Mouse (Mus musculus) neural tube, embryonic 11.5 days (tissue): Measurements from ENCODE around the gene Pcdh18. TPM values are rescaled to one million over a fixed set of nuclear protein-coding genes. Genes with fewer than 3 reads are reported as not detected.

Source experiments
- ATAC-seq: fragments of 200-750 bp; cut with Nextera tagmentation; 2 replicates; pipeline ENCODE4 v1.8.0; 2017; ENCODE audit warnings: moderate number of reproducible peaks, mild to moderate bottlenecking, moderate TSS enrichment, moderate library complexity; ENCODE audit not compliant: insufficient read depth, low FRiP score, low TSS enrichment
- DNase-seq: peaks from one replicate; pipeline ENCODE4 v3.0.0-alpha.2; 2015; ENCODE audit warnings: low spot score
- H3K27ac ChIP-seq: fragments of 300-500 bp; sonication (generic); 2 replicates; pipeline ENCODE4 v1.5.1; 2014; ENCODE audit warnings: low read depth, mild to moderate bottlenecking, low read length
- H3K27me3 ChIP-seq: fragments of 300-500 bp; sonication (generic); 2 replicates; pipeline ENCODE4 v1.6.1; 2014; ENCODE audit warnings: mild to moderate bottlenecking, low read length, mixed read lengths; ENCODE audit not compliant: control insufficient read depth, insufficient read depth
- H3K36me3 ChIP-seq: fragments of 300-500 bp; sonication (generic); 2 replicates; pipeline ENCODE4 v1.6.1; 2014; ENCODE audit warnings: mild to moderate bottlenecking, low read length, moderate library complexity, mixed read lengths; ENCODE audit not compliant: control insufficient read depth, insufficient read depth
- H3K4me1 ChIP-seq: fragments of 300-500 bp; sonication (generic); 2 replicates; pipeline ENCODE4 v1.6.1; 2014; ENCODE audit warnings: low read length, mixed read lengths; ENCODE audit not compliant: control insufficient read depth, insufficient read depth
- H3K4me2 ChIP-seq: fragments of 300-500 bp; sonication (generic); 2 replicates; pipeline ENCODE4 v1.6.1; 2014; ENCODE audit warnings: low read depth, mild to moderate bottlenecking, moderate library complexity
- H3K4me3 ChIP-seq: fragments of 300-500 bp; sonication (generic); 2 replicates; pipeline ENCODE4 v1.5.1; 2014; ENCODE audit warnings: low read depth, low read length
- H3K9ac ChIP-seq: fragments of 300-500 bp; sonication (generic); 2 replicates; pipeline ENCODE4 v1.6.1; 2014; ENCODE audit warnings: mild to moderate bottlenecking, low read length
- H3K9me3 ChIP-seq: fragments of 300-500 bp; sonication (generic); 2 replicates; pipeline ENCODE4 v1.6.1; 2016; ENCODE audit warnings: low read length; ENCODE audit not compliant: control insufficient read depth
- WGBS: fragments of 180-500 bp; shearing (Covaris S2); extraction: QIAGEN DNeasy Blood & Tissue Kit; methylation state at CpG from one replicate; pipeline ENCODE4 v1.1.7; 2014; 5-methylcytosine and 5-hydroxymethylcytosine counted together
- polyA plus RNA-seq: library from polyadenylated mRNA; unstranded; fragments of >200 nt; fragmentation: Nextera tagmentation; extraction: Ambion mirVana; gene quantifications from 2 replicates; pipeline ENCODE4 v1.2.1, GENCODE M21; 2014

Gene Pcdh18
- polyA plus RNA-seq, 1 experiment from 2014 or later, result 73.4 TPM

GRCm38 (mm10) chr3:49755986-49756845 lies 909 bp downstream of the Pcdh18 start:
- Histone ChIP-seq H3K4me2 (peak overlapping the region; percentile 44), H3K27me3 (no peaks in the 10 kb centered on the region), H3K4me3 (peak overlapping the region; percentile 57), H3K9me3 (no peaks in the 10 kb centered on the region), H3K27ac (peak overlapping the region; percentile 85), H3K4me1 (peaks cover 21% of the 10 kb centered on the region), H3K9ac (peak overlapping the region; percentile 77), H3K36me3 (peaks cover 5% of the 10 kb centered on the region)
- WGBS, result under 1% methylated on average over 36 of the region's 36 CpGs
- ATAC-seq (no peak), DNase-seq (peak; percentile 56)

GRCm38 (mm10) chr3:49752766-49753165 lies 4.4 kb downstream of the Pcdh18 start:
- WGBS, result 82% methylated on average over 4 of the region's 4 CpGs
- Histone ChIP-seq H3K4me2 (peak overlapping the region; percentile 44), H3K4me3 (peak overlapping the region; percentile 57), H3K27me3 (no peaks in the 10 kb centered on the region), H3K4me1 (peaks cover 21% of the 10 kb centered on the region), H3K27ac (no peak overlapping the region), H3K9me3 (no peaks in the 10 kb centered on the region), H3K9ac (no peak overlapping the region), H3K36me3 (peaks cover 7% of the 10 kb centered on the region)
- DNase-seq (no peak), ATAC-seq (no peak)

GRCm38 (mm10) chr3:49749491-49750284 lies 7.4 kb downstream of the Pcdh18 start:
- DNase-seq, result no peak
- Histone ChIP-seq H3K4me2 (no peak overlapping the region), H3K27ac (no peak overlapping the region), H3K36me3 (peaks cover 12% of the 10 kb centered on the region), H3K27me3 (no peaks in the 10 kb centered on the region), H3K4me3 (no peak overlapping the region), H3K9me3 (no peaks in the 10 kb centered on the region), H3K4me1 (peaks cover 14% of the 10 kb centered on the region), H3K9ac (no peak overlapping the region)
- 59% methylated on average over 8 of the region's 8 CpGs for WGBS
- no peak for ATAC-seq

GRCm38 (mm10) chr3:49748054-49748453 lies 9.1 kb downstream of the Pcdh18 start:
- no peaks in the 10 kb centered on the region for H3K27me3 ChIP-seq
- 0 out of 2 replicates have a peak, but pooled peaks cover under 1% of the 10 kb centered on the region for H3K4me1 ChIP-seq
- WGBS, result 100% methylated on average over 1 of the region's 1 CpGs
- ATAC-seq (no peak), DNase-seq (no peak)
- no peaks in the 10 kb centered on the region for H3K9me3 ChIP-seq
- H3K27ac ChIP-seq, result no peak overlapping the region
- H3K36me3 ChIP-seq, result peaks cover 15% of the 10 kb centered on the region
- H3K4me3 ChIP-seq, result no peak overlapping the region
- H3K4me2 ChIP-seq, result no peak overlapping the region
- H3K9ac ChIP-seq, result no peak overlapping the region

GRCm38 (mm10) chr3:49739061-49739460 lies 18.1 kb downstream of the Pcdh18 start:
- Histone ChIP-seq H3K9ac (no peak overlapping the region), H3K4me2 (no peak overlapping the region), H3K27ac (no peak overlapping the region), H3K4me3 (no peak overlapping the region), H3K9me3 (no peaks in the 10 kb centered on the region), H3K36me3 (no peaks in the 10 kb centered on the region), H3K27me3 (no peaks in the 10 kb centered on the region), H3K4me1 (no peaks in the 10 kb centered on the region)
- 82% methylated on average over 2 of the region's 2 CpGs for WGBS
- ATAC-seq (no peak), DNase-seq (no peak)

GRCm38 (mm10) chr3:49738531-49738930 lies 18.6 kb downstream of the Pcdh18 start:
- Histone ChIP-seq H3K4me1 (no peaks in the 10 kb centered on the region), H3K4me3 (no peak overlapping the region), H3K27me3 (no peaks in the 10 kb centered on the region), H3K36me3 (no peaks in the 10 kb centered on the region), H3K4me2 (no peak overlapping the region), H3K9me3 (no peaks in the 10 kb centered on the region), H3K9ac (no peak overlapping the region), H3K27ac (no peak overlapping the region)
- no peak for ATAC-seq
- no peak for DNase-seq

- H3K9me3 ChIP-seq, result no peaks in the 10 kb centered on the region
- WGBS, result 52% methylated on average over 2 of the region's 2 CpGs
- H3K4me2 ChIP-seq, result no peak overlapping the region
- no peak for ATAC-seq
- no peak overlapping the region for H3K4me3 ChIP-seq
- no peak overlapping the region for H3K9ac ChIP-seq
- no peaks in the 10 kb centered on the region for H3K27me3 ChIP-seq
- H3K36me3 ChIP-seq, result no peaks in the 10 kb centered on the region
- no peak for DNase-seq
- no peaks in the 10 kb centered on the region for H3K4me1 ChIP-seq
- H3K27ac ChIP-seq, result no peak overlapping the region
Measured at GRCm38 (mm10) chr3:49706503-49706902, 50.6 kb downstream of the Pcdh18 start.

GRCm38 (mm10) chr3:49699951-49700350 lies 57.2 kb downstream of the Pcdh18 start:
- Histone ChIP-seq H3K9me3 (no peaks in the 10 kb centered on the region), H3K4me2 (no peak overlapping the region), H3K4me3 (no peak overlapping the region), H3K9ac (no peak overlapping the region), H3K36me3 (no peaks in the 10 kb centered on the region), H3K27me3 (no peaks in the 10 kb centered on the region), H3K27ac (no peak overlapping the region), H3K4me1 (0 out of 2 replicates have a peak, but pooled peaks cover 3% of the 10 kb centered on the region)
- WGBS, result 9% methylated on average over 2 of the region's 2 CpGs
- DNase-seq (peak; percentile 11), ATAC-seq (peak; percentile 63)
